Mouse (Mus musculus) midbrain, embryonic 12.5 days (tissue): ENCODE measurements around the gene Npas3. TPM values are rescaled to one million over a fixed set of nuclear protein-coding genes. Genes with fewer than 3 reads are reported as not detected.

Experiments
- ATAC-seq: fragments of 200-750 bp; cut with Nextera tagmentation; 2 replicates; pipeline ENCODE4 v1.8.0; 2017; ENCODE audit warnings: low read depth, moderate TSS enrichment, moderate library complexity; ENCODE audit not compliant: low FRiP score
- H3K27ac ChIP-seq: fragments of 300-500 bp; sonication (generic); replicated peaks from 2 replicates; pipeline ENCODE4 v1.5.1; 2016; ENCODE audit warnings: mild to moderate bottlenecking
- H3K27me3 ChIP-seq: fragments of 300-500 bp; sonication (generic); 2 replicates; pipeline ENCODE4 v1.6.1; 2016; ENCODE audit warnings: mild to moderate bottlenecking
- H3K36me3 ChIP-seq: fragments of 300-500 bp; sonication (generic); 2 replicates; pipeline ENCODE4 v1.6.1; 2016
- H3K4me1 ChIP-seq: fragments of 300-500 bp; sonication (generic); 2 replicates; pipeline ENCODE4 v1.6.1; 2016
- H3K4me2 ChIP-seq: fragments of 300-500 bp; sonication (generic); replicated peaks from 2 replicates; pipeline ENCODE4 v1.6.1; 2016; ENCODE audit warnings: mild to moderate bottlenecking, moderate library complexity
- H3K4me3 ChIP-seq: fragments of 300-500 bp; sonication (generic); 2 replicates; pipeline ENCODE4 v1.5.1; 2016; ENCODE audit warnings: mild to moderate bottlenecking
- H3K9ac ChIP-seq: fragments of 300-500 bp; sonication (generic); replicated peaks from 2 replicates; pipeline ENCODE4 v1.6.1; 2016; ENCODE audit warnings: mild to moderate bottlenecking, moderate library complexity
- H3K9me3 ChIP-seq: fragments of 300-500 bp; sonication (generic); 2 replicates; pipeline ENCODE4 v1.6.1; 2016; ENCODE audit warnings: mild to moderate bottlenecking
- WGBS: fragments of 180-500 bp; shearing (Covaris S2); methylation state at CpG from one replicate; pipeline ENCODE4 v1.1.7; 2016; 5-methylcytosine and 5-hydroxymethylcytosine counted together
- polyA plus RNA-seq: library from polyadenylated mRNA; unstranded; fragments of >200 nt; fragmentation: Nextera tagmentation; extraction: Ambion mirVana; gene quantifications from 2 replicates; pipeline ENCODE4 v1.2.1, GENCODE M21; 2016

The Npas3 gene
- polyA plus RNA-seq, 1 experiment from 2014 or later: 30.0 TPM

- Histone ChIP-seq H3K9ac (no peak overlapping the region), H3K27me3 (no peaks in the 10 kb centered on the region), H3K4me2 (no peak overlapping the region), H3K9me3 (no peaks in the 10 kb centered on the region), H3K4me3 (no peak overlapping the region), H3K36me3 (no peaks in the 10 kb centered on the region), H3K4me1 (peaks cover 29% of the 10 kb centered on the region), H3K27ac (0 out of 2 replicates have a peak overlapping the region, but pooled peaks have one; percentile 22)
- ATAC-seq: no peak
- 83% methylated on average over 6 of the region's 6 CpGs for WGBS
Observed at GRCm38 (mm10) chr12:53832590-53832989, 584.1 kb downstream of the Npas3 start.

GRCm38 (mm10) chr12:53833348-53833747, 584.9 kb downstream of the Npas3 start:
- ATAC-seq: no peak
- H3K36me3 ChIP-seq: no peaks in the 10 kb centered on the region
- H3K4me1 ChIP-seq: peaks cover 36% of the 10 kb centered on the region
- no peak overlapping the region for H3K27ac ChIP-seq
- WGBS: 88% methylated on average over 2 of the region's 2 CpGs
- no peak overlapping the region for H3K4me3 ChIP-seq
- no peak overlapping the region for H3K4me2 ChIP-seq
- no peak overlapping the region for H3K9ac ChIP-seq
- H3K9me3 ChIP-seq: no peaks in the 10 kb centered on the region
- no peaks in the 10 kb centered on the region for H3K27me3 ChIP-seq

GRCm38 (mm10) chr12:53836031-53836790, 587.7 kb downstream of the Npas3 start:
- peaks cover 48% of the 10 kb centered on the region for H3K4me1 ChIP-seq
- H3K9me3 ChIP-seq: no peaks in the 10 kb centered on the region
- no peak overlapping the region for H3K4me3 ChIP-seq
- peak overlapping the region; percentile 63 for H3K27ac ChIP-seq
- H3K9ac ChIP-seq: no peak overlapping the region
- WGBS: 72% methylated on average over 27 of the region's 27 CpGs
- H3K27me3 ChIP-seq: no peaks in the 10 kb centered on the region
- peak; percentile 30 for ATAC-seq
- no peak overlapping the region for H3K4me2 ChIP-seq
- H3K36me3 ChIP-seq: no peaks in the 10 kb centered on the region

- Histone ChIP-seq H3K4me2 (no peak overlapping the region), H3K9ac (no peak overlapping the region), H3K9me3 (no peaks in the 10 kb centered on the region), H3K36me3 (no peaks in the 10 kb centered on the region), H3K27ac (no peak overlapping the region), H3K4me3 (no peak overlapping the region), H3K27me3 (no peaks in the 10 kb centered on the region), H3K4me1 (peaks cover 50% of the 10 kb centered on the region)
- no peak for ATAC-seq
- WGBS: 69% methylated on average over 15 of the region's 15 CpGs
Observed at GRCm38 (mm10) chr12:53837408-53837807, 588.9 kb downstream of the Npas3 start.

- Histone ChIP-seq H3K4me3 (no peak overlapping the region), H3K9ac (no peak overlapping the region), H3K36me3 (no peaks in the 10 kb centered on the region), H3K4me1 (peaks cover 48% of the 10 kb centered on the region), H3K9me3 (no peaks in the 10 kb centered on the region), H3K4me2 (no peak overlapping the region), H3K27ac (peak overlapping the region; percentile 56), H3K27me3 (no peaks in the 10 kb centered on the region)
- 0 out of 2 replicates have a peak, but pooled peaks have one; percentile 58 for ATAC-seq
- 27% methylated on average over 7 of the region's 7 CpGs for WGBS
Observed at GRCm38 (mm10) chr12:53838541-53838940, 590.1 kb downstream of the Npas3 start.

GRCm38 (mm10) chr12:53841928-53842671, 593.6 kb downstream of the Npas3 start:
- H3K4me3 ChIP-seq: no peak overlapping the region
- no peak overlapping the region for H3K27ac ChIP-seq
- no peak for ATAC-seq
- no peak overlapping the region for H3K4me2 ChIP-seq
- H3K9me3 ChIP-seq: no peaks in the 10 kb centered on the region
- WGBS: 71% methylated on average over 16 of the region's 16 CpGs
- H3K4me1 ChIP-seq: peaks cover 41% of the 10 kb centered on the region
- no peak overlapping the region for H3K9ac ChIP-seq
- H3K36me3 ChIP-seq: no peaks in the 10 kb centered on the region
- no peaks in the 10 kb centered on the region for H3K27me3 ChIP-seq

- Histone ChIP-seq H3K9me3 (no peaks in the 10 kb centered on the region), H3K9ac (no peak overlapping the region), H3K4me1 (peaks cover 26% of the 10 kb centered on the region), H3K27me3 (no peaks in the 10 kb centered on the region), H3K4me2 (no peak overlapping the region), H3K27ac (no peak overlapping the region; the same call in 1 of the 2 replicates), H3K4me3 (no peak overlapping the region), H3K36me3 (no peaks in the 10 kb centered on the region)
- 28% methylated on average over 3 of the region's 3 CpGs for WGBS
- ATAC-seq: no peak
Observed at GRCm38 (mm10) chr12:53843626-53844025, 595.1 kb downstream of the Npas3 start.

- no peak overlapping the region for H3K4me3 ChIP-seq
- H3K9me3 ChIP-seq: no peaks in the 10 kb centered on the region
- no peaks in the 10 kb centered on the region for H3K36me3 ChIP-seq
- no peak overlapping the region for H3K9ac ChIP-seq
- 86% methylated on average over 12 of the region's 12 CpGs for WGBS
- no peak overlapping the region for H3K4me2 ChIP-seq
- H3K27me3 ChIP-seq: no peaks in the 10 kb centered on the region
- no peak for ATAC-seq
- peaks cover 18% of the 10 kb centered on the region for H3K4me1 ChIP-seq
- H3K27ac ChIP-seq: no peak overlapping the region
Observed at GRCm38 (mm10) chr12:53846154-53846665, 597.7 kb downstream of the Npas3 start.

GRCm38 (mm10) chr12:53849263-53849662, 600.8 kb downstream of the Npas3 start:
- H3K36me3 ChIP-seq: no peaks in the 10 kb centered on the region
- no peaks in the 10 kb centered on the region for H3K9me3 ChIP-seq
- no peaks in the 10 kb centered on the region for H3K27me3 ChIP-seq
- ATAC-seq: no peak
- H3K4me2 ChIP-seq: no peak overlapping the region
- no peak overlapping the region for H3K27ac ChIP-seq
- WGBS: 82% methylated on average over 2 of the region's 2 CpGs
- no peak overlapping the region for H3K4me3 ChIP-seq
- no peak overlapping the region for H3K9ac ChIP-seq
- H3K4me1 ChIP-seq: no peaks in the 10 kb centered on the region; the same call in 1 of the 2 replicates

GRCm38 (mm10) chr12:53852432-53852831, 604.0 kb downstream of the Npas3 start:
- Histone ChIP-seq H3K9ac (no peak overlapping the region), H3K4me3 (no peak overlapping the region), H3K9me3 (no peaks in the 10 kb centered on the region), H3K36me3 (no peaks in the 10 kb centered on the region), H3K4me1 (no peaks in the 10 kb centered on the region; the same call in 1 of the 2 replicates), H3K27me3 (no peaks in the 10 kb centered on the region), H3K4me2 (no peak overlapping the region), H3K27ac (no peak overlapping the region)
- 90% methylated on average over 2 of the region's 2 CpGs for WGBS
- ATAC-seq: no peak

GRCm38 (mm10) chr12:53860176-53860575, 611.7 kb downstream of the Npas3 start:
- Histone ChIP-seq H3K9ac (no peak overlapping the region), H3K4me1 (peaks cover 7% of the 10 kb centered on the region), H3K27me3 (no peaks in the 10 kb centered on the region), H3K27ac (no peak overlapping the region), H3K36me3 (no peaks in the 10 kb centered on the region), H3K4me2 (no peak overlapping the region), H3K9me3 (no peaks in the 10 kb centered on the region), H3K4me3 (no peak overlapping the region)
- no peak for ATAC-seq

GRCm38 (mm10) chr12:53862281-53862680, 613.8 kb downstream of the Npas3 start:
- Histone ChIP-seq H3K9ac (no peak overlapping the region), H3K4me2 (no peak overlapping the region), H3K27me3 (no peaks in the 10 kb centered on the region), H3K27ac (no peak overlapping the region), H3K4me1 (peaks cover 13% of the 10 kb centered on the region), H3K4me3 (no peak overlapping the region), H3K9me3 (no peaks in the 10 kb centered on the region), H3K36me3 (no peaks in the 10 kb centered on the region)
- no peak for ATAC-seq
- WGBS: 81% methylated on average over 6 of the region's 6 CpGs
